Mouse (Mus musculus) inflammation-experienced regulatory T-cells (primary cell): ENCODE measurements around the gene Ap3s2. TPM values are rescaled to one million over a fixed set of nuclear protein-coding genes. Genes with fewer than 3 reads are reported as not detected.

ENCODE experiments used
- polyA plus RNA-seq, 2 experiments: library from polyadenylated mRNA; unstranded; fragments of 100-300 nt; shearing (Covaris generic); gene quantifications; one replicate each; pipeline ENCODE4 v1.2.1; 2017

The Ap3s2 gene
- 10 to 100 TPM; 22.5 to 23.9 TPM for polyA plus RNA-seq

GRCm38 (mm10) chr7:79920344-79920983 is at the start of gene Ap3s2:
TSS of gene Ap3s2 (minus strand) at chr7:79920649.

GRCm38 (mm10) chr7:79934862-79935510 is 14.5 kb upstream of the Ap3s2 start, which contains the start of gene Arpin:
TSS of gene Arpin (minus strand) at chr7:79935359.

GRCm38 (mm10) chr7:79860811-79861210 is 59.6 kb downstream of the Ap3s2 start, which contains the start of gene Anpep:
TSS of gene Anpep (minus strand) at chr7:79861059.

Other genes with a start within 250 kb of the Ap3s2 start
- 1 to 10 TPM in 1 of 2 experiments, under 1 TPM in 1; 0.98 to 4.4 TPM for gene Kif7, start 204.9 kb downstream of the Ap3s2 start, polyA plus RNA-seq
- gene Plin1, start 187.7 kb downstream of the Ap3s2 start, polyA plus RNA-seq = under 1 TPM; 0.24 to 0.47 TPM
- gene Pex11a, start 177.5 kb downstream of the Ap3s2 start, polyA plus RNA-seq = 1 to 10 TPM; 2.6 to 6.5 TPM
- under 1 TPM; 0.07 to 0.32 TPM for gene Wdr93, start 177.5 kb downstream of the Ap3s2 start, polyA plus RNA-seq
- gene Mesp1, start 126.9 kb downstream of the Ap3s2 start, polyA plus RNA-seq = not detected
- 1 to 10 TPM in 1 of 2 experiments, under 1 TPM in 1; 0.29 to 1.7 TPM for gene Mesp2, start 109.9 kb downstream of the Ap3s2 start, polyA plus RNA-seq
- under 1 TPM; 0.16 to 0.92 TPM for gene Anpep, start 59.6 kb downstream of the Ap3s2 start, polyA plus RNA-seq
- gene Arpin, start 14.7 kb upstream of the Ap3s2 start, polyA plus RNA-seq = under 1 TPM; 0.23 to 0.81 TPM
- 10 to 100 TPM; 12.1 to 22.7 TPM for gene Zfp710, start 104.2 kb upstream of the Ap3s2 start, polyA plus RNA-seq
- gene Idh2, start 194.7 kb upstream of the Ap3s2 start, polyA plus RNA-seq = 10 to 100 TPM; 54.1 to 84.7 TPM